Mouse (Mus musculus): ENCODE data around the gene Hspb8.

Gene Hspb8

GRCm38 (mm10) chr5:116422699-116423201 is at the start of gene Hspb8:
Gene Hspb8 (minus strand): TSS chr5:116422864.
- DNase-seq (ENCODE audit: low spot score in 2 of 2): peak in 1 of 2 experiments; percentile 40

- DNase-seq (ENCODE audit: low spot score in 2 of 2): no peak
Observed at GRCm38 (mm10) chr5:116461354-116462042, 38.8 kb upstream of the Hspb8 start.

- DNase-seq (ENCODE audit: low spot score in 2 of 2): peak; percentile 17 to 35
Observed at GRCm38 (mm10) chr5:116459970-116460369, 37.3 kb upstream of the Hspb8 start.

GRCm38 (mm10) chr5:116457791-116458190 is 35.1 kb upstream of the Hspb8 start:
- no peak for DNase-seq (ENCODE audit: low spot score in 2 of 2)

GRCm38 (mm10) chr5:116456796-116457515 is 34.3 kb upstream of the Hspb8 start:
- no peak for DNase-seq (ENCODE audit: low spot score in 2 of 2)

- DNase-seq (ENCODE audit: low spot score in 2 of 2): peak; percentile 42 to 47
Observed at GRCm38 (mm10) chr5:116453401-116453851, 30.8 kb upstream of the Hspb8 start.

GRCm38 (mm10) chr5:116450901-116451300 is 28.2 kb upstream of the Hspb8 start:
- DNase-seq (ENCODE audit: low spot score in 2 of 2): no peak

GRCm38 (mm10) chr5:116449522-116450225 is 27.0 kb upstream of the Hspb8 start:
- DNase-seq (ENCODE audit: low spot score in 2 of 2): no peak

GRCm38 (mm10) chr5:116448409-116449191 is 25.9 kb upstream of the Hspb8 start:
- DNase-seq (ENCODE audit: low spot score in 2 of 2): no peak

- DNase-seq (ENCODE audit: low spot score in 2 of 2): no peak
Observed at GRCm38 (mm10) chr5:116447821-116448350, 25.2 kb upstream of the Hspb8 start.

- peak; percentile 34 to 39 for DNase-seq (ENCODE audit: low spot score in 2 of 2)
Observed at GRCm38 (mm10) chr5:116446552-116446951, 23.9 kb upstream of the Hspb8 start.

- DNase-seq (ENCODE audit: low spot score in 2 of 2): no peak
Observed at GRCm38 (mm10) chr5:116445634-116446367, 23.1 kb upstream of the Hspb8 start.

GRCm38 (mm10) chr5:116444517-116444916 is 21.9 kb upstream of the Hspb8 start:
- no peak for DNase-seq (ENCODE audit: low spot score in 2 of 2)

- DNase-seq (ENCODE audit: low spot score in 2 of 2): peak; percentile 44 to 69
Observed at GRCm38 (mm10) chr5:116443459-116443940, 20.8 kb upstream of the Hspb8 start.

GRCm38 (mm10) chr5:116442697-116443458 is 20.2 kb upstream of the Hspb8 start:
- DNase-seq (ENCODE audit: low spot score in 2 of 2): peak; percentile 79 to 84

- DNase-seq (ENCODE audit: low spot score in 2 of 2): peak; percentile 61 to 64
Observed at GRCm38 (mm10) chr5:116440251-116440650, 17.6 kb upstream of the Hspb8 start.

- no peak for DNase-seq (ENCODE audit: low spot score in 2 of 2)
Observed at GRCm38 (mm10) chr5:116438328-116438727, 15.7 kb upstream of the Hspb8 start.

GRCm38 (mm10) chr5:116436117-116436516 is 13.5 kb upstream of the Hspb8 start:
- DNase-seq (ENCODE audit: low spot score in 2 of 2): no peak
